Mouse (Mus musculus) myocyte (in vitro differentiated cells): ENCODE measurements around the gene Brix1.

ENCODE experiments used
- CEBPB ChIP-seq: IDR thresholded peaks from 2 replicates; pipeline ENCODE4 v1.6.1; 2011; ENCODE audit warnings: mild to moderate bottlenecking, moderate library complexity; ENCODE audit not compliant: poor library complexity, insufficient read depth, severe bottlenecking
- E2F4 ChIP-seq: IDR thresholded peaks from one replicate; pipeline ENCODE4 v1.6.1; 2011; ENCODE audit warnings: mild to moderate bottlenecking, control low read depth, moderate library complexity; ENCODE audit not compliant: insufficient read depth
- MAX ChIP-seq: IDR thresholded peaks from one replicate; pipeline ENCODE4 v1.6.1; 2011; ENCODE audit warnings: low read depth, mild to moderate bottlenecking, control low read depth
- MYOD1 ChIP-seq, 3 experiments: IDR thresholded peaks; one replicate each; pipeline ENCODE4 v1.6.1; 2011; ENCODE audit warnings: control low read depth in 2 of 3, low read depth in 2 of 3, mild to moderate bottlenecking in 2 of 3, moderate library complexity in 1 of 3; ENCODE audit not compliant: insufficient read length in 2 of 3, control insufficient read depth in 1 of 3
- MYOG ChIP-seq, 3 experiments: IDR thresholded peaks; one replicate each; pipeline ENCODE4 v1.6.1; 2011; ENCODE audit warnings: control low read depth in 2 of 3, low read depth in 2 of 3, mild to moderate bottlenecking in 2 of 3; ENCODE audit not compliant: insufficient read length in 2 of 3, control insufficient read depth in 1 of 3, insufficient read depth in 1 of 3
- POLR2A ChIP-seq: IDR thresholded peaks from one replicate; pipeline ENCODE4 v1.6.1; 2011; ENCODE audit warnings: low read depth, mild to moderate bottlenecking, control low read depth, moderate library complexity; ENCODE audit not compliant: insufficient read length
- POLR2AphosphoS2 ChIP-seq: IDR thresholded peaks from one replicate; pipeline ENCODE4 v1.6.1; 2011; ENCODE audit warnings: low read depth, control low read depth; ENCODE audit not compliant: insufficient read length
- REST ChIP-seq: IDR thresholded peaks from one replicate; pipeline ENCODE4 v1.6.1; 2011; ENCODE audit warnings: mild to moderate bottlenecking, control low read depth, moderate library complexity; ENCODE audit not compliant: insufficient read depth, insufficient read length
- SRF ChIP-seq: IDR thresholded peaks from one replicate; pipeline ENCODE4 v1.6.1; 2011; ENCODE audit warnings: low read depth; ENCODE audit not compliant: control insufficient read depth, insufficient read length
- TCF12 ChIP-seq: IDR thresholded peaks from one replicate; pipeline ENCODE4 v1.6.1; 2011; ENCODE audit warnings: mild to moderate bottlenecking, control low read depth; ENCODE audit not compliant: poor library complexity, insufficient read depth, severe bottlenecking
- TCF3 ChIP-seq: IDR thresholded peaks from one replicate; pipeline ENCODE4 v1.6.1; 2011; ENCODE audit warnings: low read depth, control low read depth; ENCODE audit not compliant: insufficient read length
- USF1 ChIP-seq: IDR thresholded peaks from one replicate; pipeline ENCODE4 v1.6.1; 2011; ENCODE audit warnings: low read depth, mild to moderate bottlenecking, control low read depth, moderate library complexity

- TF ChIP-seq USF1 (no peak), POLR2A (no peak), REST (no peak), POLR2AphosphoS2 (no peak), TCF12 (no peak), MAX (no peak), MYOD1 (IDR thresholded peaks at IDR 0.05; ENCODE audit: control insufficient read depth in 1 of 3, insufficient read length in 2 of 3, low read depth in 2 of 3) (no peak), CEBPB (no peak), E2F4 (no peak), MYOG (IDR thresholded peaks at IDR 0.05; ENCODE audit: control insufficient read depth in 1 of 3, insufficient read depth in 1 of 3, insufficient read length in 2 of 3, low read depth in 2 of 3) (no peak), SRF (no peak), TCF3 (no peak)
Measured at GRCm38 (mm10) chr15:10531352-10531751, 45.6 kb upstream of the Brix1 start.
